Comparison of ENCODE assay signal across 9 mouse cellular contexts in genomic region chr12:52288537-52288936, GRCm38 (mm10).
DNase-seq lines count a peak whose midpoint lies in the region; ATAC-seq lines count a peak whose summit lies in the region.
"Had no signal": no experiment of that assay in that cellular context is flagged by ENCODE, and none has a peak within 500 bp of the region (broad histone marks: within the 10 kb centered on the region; RNA-seq: fewer than 3 reads in every experiment).

No protein-coding gene starts in this region.

- no peak overlapping the region for H3K4me3 ChIP-seq in hindbrain, embryonic 14.5 days (replicated peaks; ENCODE audit: low read length)
- no peak overlapping the region for H3K4me3 ChIP-seq in hindbrain, embryonic 13.5 days
- H3K4me3 ChIP-seq in midbrain, embryonic 15.5 days: no peak overlapping the region

- no peak overlapping the region for H3K9ac ChIP-seq in hindbrain, embryonic 14.5 days
- no peak overlapping the region for H3K9ac ChIP-seq in hindbrain, embryonic 13.5 days
- H3K9ac ChIP-seq in midbrain, embryonic 15.5 days: 0 out of 2 replicates have a peak overlapping the region, but pooled peaks have one; percentile 7

- ATAC-seq in hindbrain, embryonic 14.5 days (ENCODE audit: low FRiP score): no peak
- no peak for ATAC-seq in hindbrain, embryonic 13.5 days (ENCODE audit: low FRiP score)
- ATAC-seq in midbrain, embryonic 15.5 days (replicated peaks): peak; percentile 40; the same call in 1 of the 2 replicates

- no peak for DNase-seq in hindbrain, embryonic 14.5 days (ENCODE audit: low spot score)
- DNase-seq in heart, adult 8-10 months (ENCODE audit: low spot score): peak; percentile 61
- peak; percentile 76 to 85 for DNase-seq in kidney, postnatal 25 days
- DNase-seq in left cerebral cortex, adult 18-20 months (ENCODE audit: low spot score in 2 of 2): no peak
- DNase-seq in ovary, postnatal 36 days (ENCODE audit: low spot score): no peak
- DNase-seq in spleen, postnatal 4 days (ENCODE audit: low spot score in 2 of 2): no peak

- H3K4me1 ChIP-seq in hindbrain, embryonic 14.5 days (replicated peaks; ENCODE audit: control insufficient read depth, insufficient read depth, low read length): peaks cover 7% of the 10 kb centered on the region; the same call in 1 of the 2 replicates
- peaks cover 16% of the 10 kb centered on the region for H3K4me1 ChIP-seq in hindbrain, embryonic 13.5 days (replicated peaks)
- H3K4me1 ChIP-seq in midbrain, embryonic 15.5 days: peaks cover 22% of the 10 kb centered on the region

- H3K36me3 ChIP-seq in hindbrain, embryonic 14.5 days (replicated peaks; ENCODE audit: control insufficient read depth, insufficient read depth): no peaks in the 10 kb centered on the region
- H3K36me3 ChIP-seq in hindbrain, embryonic 13.5 days: no peaks in the 10 kb centered on the region
- no peaks in the 10 kb centered on the region for H3K36me3 ChIP-seq in midbrain, embryonic 15.5 days (replicated peaks)

- no peaks in the 10 kb centered on the region for H3K9me3 ChIP-seq in hindbrain, embryonic 14.5 days (ENCODE audit: control insufficient read depth, low read length)
- H3K9me3 ChIP-seq in hindbrain, embryonic 13.5 days: no peaks in the 10 kb centered on the region
- no peaks in the 10 kb centered on the region for H3K9me3 ChIP-seq in midbrain, embryonic 15.5 days

- H3K27ac ChIP-seq in hindbrain, embryonic 14.5 days: 0 out of 2 replicates have a peak overlapping the region, but pooled peaks have one; percentile 38
- H3K27ac ChIP-seq in hindbrain, embryonic 13.5 days: no peak overlapping the region
- peak overlapping the region; percentile 71 for H3K27ac ChIP-seq in midbrain, embryonic 15.5 days

- 81% methylated on average over 4 of the region's 4 CpGs for WGBS in hindbrain, embryonic 14.5 days
- 89% methylated on average over 4 of the region's 4 CpGs for WGBS in hindbrain, embryonic 13.5 days
- 44% methylated on average over 4 of the region's 4 CpGs for WGBS in midbrain, embryonic 15.5 days

- no peaks in the 10 kb centered on the region for H3K27me3 ChIP-seq in hindbrain, embryonic 14.5 days (ENCODE audit: control insufficient read depth, insufficient read depth, low read length)
- no peaks in the 10 kb centered on the region for H3K27me3 ChIP-seq in hindbrain, embryonic 13.5 days
- no peaks in the 10 kb centered on the region for H3K27me3 ChIP-seq in midbrain, embryonic 15.5 days (replicated peaks)

- H3K4me2 ChIP-seq in hindbrain, embryonic 14.5 days (replicated peaks): no peak overlapping the region
- H3K4me2 ChIP-seq in hindbrain, embryonic 13.5 days: no peak overlapping the region
- H3K4me2 ChIP-seq in midbrain, embryonic 15.5 days: peak overlapping the region; percentile 35; the same call in 1 of the 2 replicates
- H3K4me2 ChIP-seq: liver, embryonic 11.5 days had no signal

Comparison
In these comparisons a context has a peak if more than half of its experiments do, and no peak if none do; other contexts are left out.
1. DNase-seq: peak in heart, adult 8-10 months (single experiment) and kidney, postnatal 25 days (2 of 2); none in hindbrain, embryonic 14.5 days (single experiment), left cerebral cortex, adult 18-20 months (0 of 2), ovary, postnatal 36 days (single experiment) and spleen, postnatal 4 days (0 of 2).